Mouse (Mus musculus) left cerebral cortex, adult 18-20 months (tissue): ENCODE measurements around the gene Cript. TPM values are rescaled to one million over a fixed set of nuclear protein-coding genes. Genes with fewer than 3 reads are reported as not detected.
"Not testable (repeated sequence)": the region's sequence is repeated elsewhere in the genome, so short reads cannot be mapped to it uniquely, and the experiment has no call there.

ENCODE experiments used
- DNase-seq, 2 experiments: peaks; one replicate each; pipeline ENCODE4 v3.0.0; 2021 to 2022; ENCODE audit warnings: low spot score in 2 of 2, mixed read lengths in 1 of 2
- total RNA-seq, 2 experiments: library from RNA; stranded (reverse); gene quantifications; 2 replicates each; pipeline ENCODE4 v1.2.3; 2021

Gene Cript
- total RNA-seq, 2 experiments from 2014 or later: 57.7 to 68.4 TPM

DNA sequence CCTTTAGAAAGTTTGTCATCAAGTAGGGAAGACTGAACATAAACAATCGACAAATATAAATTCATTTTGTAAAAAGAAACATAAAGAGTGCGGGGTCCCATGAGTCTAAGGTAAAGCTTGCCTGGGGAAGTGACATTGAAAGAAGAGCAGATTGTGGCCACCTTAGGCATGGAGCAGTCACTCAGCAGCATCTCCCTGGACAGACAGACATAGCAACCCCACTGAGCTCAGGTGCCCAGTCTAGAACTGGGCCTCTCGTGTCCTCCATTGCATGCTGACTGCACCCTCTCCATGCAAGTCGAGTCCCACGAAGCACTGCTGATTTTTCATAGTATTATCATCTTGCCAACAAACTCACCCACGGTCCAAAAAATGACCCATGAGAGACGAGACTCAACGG, 19.4 kb downstream of the Cript start:
- no peak for DNase-seq

DNA sequence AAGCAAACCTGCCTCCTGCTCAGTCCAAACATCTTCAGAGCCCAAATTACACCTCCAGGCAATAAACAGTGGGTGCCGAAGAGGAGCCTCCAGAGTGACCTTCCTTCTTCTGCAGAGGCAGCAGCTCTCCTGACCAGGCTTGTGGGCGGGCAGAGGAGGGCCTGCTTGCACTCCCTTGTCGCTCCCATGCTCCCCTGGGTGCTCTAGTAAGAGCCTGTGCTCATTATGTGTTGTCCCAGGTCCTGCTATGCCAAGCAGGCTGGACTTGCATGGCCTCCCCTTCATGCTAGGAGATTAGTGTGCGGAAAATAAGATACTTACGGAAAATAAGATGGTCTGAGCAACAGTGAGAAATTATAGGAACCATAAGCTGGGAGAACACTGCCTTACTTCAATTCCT, 24.3 kb downstream of the Cript start:
- no peak for DNase-seq

DNA sequence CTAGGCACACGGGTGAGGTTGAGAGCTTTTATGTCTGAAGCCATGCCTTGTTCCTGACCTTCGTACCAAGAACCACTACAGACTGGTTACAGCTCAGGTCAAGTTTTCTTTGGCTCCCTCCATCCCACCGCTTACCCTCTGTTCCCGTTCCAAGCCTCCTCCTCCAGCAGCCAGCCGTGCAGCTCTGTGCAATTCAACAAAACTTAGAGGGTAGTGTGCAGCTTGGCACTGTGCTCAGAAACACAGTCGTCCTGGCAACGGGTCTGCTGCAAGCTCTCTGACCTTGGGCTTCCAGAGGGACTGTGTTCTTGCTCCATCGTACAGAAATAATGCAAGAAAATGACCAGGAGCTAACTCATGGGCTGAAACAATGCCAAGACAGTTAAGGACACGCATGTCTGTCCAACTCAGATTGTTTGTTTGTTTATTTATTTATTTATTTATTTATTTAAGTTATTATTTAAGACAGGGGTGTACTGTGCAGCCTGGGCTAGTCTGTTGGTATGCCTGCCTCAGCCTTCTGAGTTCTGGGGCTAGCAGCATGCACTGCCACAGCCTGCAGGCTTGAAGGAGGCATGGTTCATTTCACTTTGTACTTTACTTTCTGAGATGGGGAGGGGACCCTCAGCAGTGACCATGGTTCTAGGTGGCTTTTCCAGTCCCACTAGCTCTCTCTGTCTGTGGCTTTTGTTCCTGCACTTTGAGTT, 25.3 kb downstream of the Cript start:
- peak in 1 of 2 experiments; percentile 29 for DNase-seq

DNA sequence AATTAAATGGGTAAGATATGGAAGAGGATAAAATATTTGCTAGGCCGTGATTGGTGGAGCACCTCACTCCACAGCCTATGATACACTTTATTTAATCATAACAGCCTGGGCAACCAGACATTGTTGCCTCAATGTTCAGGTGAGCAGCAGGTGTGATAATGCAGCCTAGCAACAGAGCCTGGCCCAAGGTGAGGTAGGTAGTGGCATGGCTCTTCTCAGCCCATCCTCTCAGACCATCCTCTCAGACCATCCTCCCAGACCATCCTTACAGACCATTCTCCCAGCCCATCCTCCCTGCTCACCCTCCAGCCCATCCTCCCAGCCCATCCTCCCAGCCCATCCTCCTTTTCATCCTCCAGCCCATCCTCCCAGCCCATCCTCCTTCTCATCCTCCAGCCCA, 26.3 kb downstream of the Cript start:
- no peak for DNase-seq

DNA sequence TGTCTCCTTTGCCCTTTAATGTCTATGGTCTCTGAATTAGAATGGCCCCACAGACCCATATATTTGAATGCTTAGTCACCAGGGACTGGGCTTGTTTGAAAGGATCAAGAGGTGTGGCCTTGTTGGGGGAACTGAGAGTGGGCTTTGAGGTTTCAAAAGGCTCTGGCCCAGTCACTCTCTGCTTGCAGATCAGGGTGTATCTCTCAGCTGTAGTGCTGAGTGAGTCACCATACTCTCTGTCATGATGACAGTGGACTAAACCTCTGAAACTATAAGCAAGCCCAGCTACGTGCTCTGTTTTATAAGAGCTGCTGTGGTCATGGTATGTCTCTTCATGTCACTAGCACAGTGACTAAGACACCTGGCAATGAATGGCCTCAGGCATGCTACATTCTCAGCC, 27.1 kb downstream of the Cript start:
- DNase-seq: no peak

GRCm38 (mm10) chr17:87053921-87054320, 28.6 kb downstream of the Cript start:
- no peak for DNase-seq

- peak in 1 of 2 experiments; percentile 44 for DNase-seq
Observed at GRCm38 (mm10) chr17:87055051-87055459, 29.7 kb downstream of the Cript start.

GRCm38 (mm10) chr17:87055663-87056062, 30.3 kb downstream of the Cript start:
- no peak for DNase-seq

- DNase-seq: no peak
Observed at GRCm38 (mm10) chr17:87056761-87057160, 31.4 kb downstream of the Cript start.

DNA sequence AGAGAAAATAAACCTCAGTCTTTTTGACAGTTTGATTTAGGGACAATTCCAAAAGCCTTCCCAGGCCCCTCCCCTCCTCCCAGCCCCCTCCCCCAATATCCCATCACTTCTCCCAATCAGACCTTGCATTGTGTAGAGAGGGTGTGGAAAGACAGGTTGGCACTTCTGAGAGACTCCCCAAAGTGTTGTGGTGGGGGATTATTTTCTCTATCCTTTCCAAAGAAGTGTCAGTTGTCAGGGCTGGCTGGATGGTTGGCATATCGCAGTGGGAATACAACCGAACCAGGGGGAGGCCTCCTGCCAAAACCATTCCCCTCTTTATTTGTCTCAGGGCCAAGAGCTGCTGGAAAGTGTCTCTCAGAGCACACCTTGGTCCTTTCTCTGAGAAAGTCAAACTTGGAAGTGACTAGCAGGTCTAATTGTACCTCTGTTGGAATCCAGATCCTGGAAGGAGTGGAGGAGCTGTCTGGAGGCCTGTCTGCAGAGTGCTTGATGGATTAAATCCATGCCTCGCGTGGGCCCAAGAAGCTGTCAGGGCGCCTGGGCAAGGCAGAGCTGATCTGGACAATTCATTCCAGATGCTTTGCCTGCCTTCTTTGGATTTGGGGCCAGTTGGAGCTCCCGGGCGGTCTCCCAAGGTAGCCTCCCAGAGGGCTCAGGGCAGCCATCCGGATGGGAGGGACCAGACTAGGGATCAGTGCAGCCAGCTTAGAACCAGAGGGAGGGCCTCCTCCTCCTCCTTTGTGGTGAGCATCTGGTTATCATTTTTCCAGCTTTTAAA, 32.3 kb downstream of the Cript start:
- no peak for DNase-seq

DNA sequence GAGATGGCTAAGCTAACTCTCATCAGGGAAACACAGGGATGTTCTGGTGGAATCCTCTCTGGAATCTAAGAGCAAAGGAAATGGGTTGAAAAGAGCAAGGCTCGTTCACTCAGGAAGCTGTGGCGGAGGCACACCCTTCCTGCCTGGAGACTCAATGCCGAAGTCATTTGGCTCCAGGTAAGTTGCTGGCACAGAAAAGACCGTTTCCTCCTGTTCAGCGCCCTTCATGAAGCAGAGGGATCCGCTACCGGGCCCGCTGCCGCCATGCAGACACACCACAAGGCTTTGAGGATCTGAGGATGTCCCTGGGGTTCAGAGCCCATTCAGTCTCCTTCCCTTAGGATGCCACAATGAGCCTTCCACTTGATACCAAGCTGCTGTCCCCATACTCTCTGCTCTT, 37.3 kb downstream of the Cript start:
- DNase-seq: no peak

DNA sequence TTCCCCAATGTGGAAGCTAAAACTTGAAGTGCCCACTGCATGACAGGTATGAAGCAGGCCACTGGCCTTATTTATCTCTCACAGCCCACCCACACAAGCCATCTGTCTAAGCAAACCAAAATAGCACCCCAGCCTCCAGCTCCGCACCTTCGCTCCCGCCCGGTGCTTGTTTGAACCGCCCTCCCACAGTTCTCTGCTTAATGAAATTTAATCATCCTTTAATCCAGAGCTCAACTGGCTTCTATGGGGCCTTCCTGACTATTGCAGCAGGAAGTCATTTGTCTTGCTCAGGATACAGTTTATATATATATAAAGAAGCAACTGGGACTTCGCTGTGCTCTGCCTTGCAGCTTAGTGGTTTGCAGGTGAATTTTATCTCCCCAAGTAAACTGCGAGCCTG, 38.1 kb downstream of the Cript start:
- DNase-seq: no peak

- DNase-seq: no peak
Observed at GRCm38 (mm10) chr17:87063969-87064368, 38.6 kb downstream of the Cript start.

DNA sequence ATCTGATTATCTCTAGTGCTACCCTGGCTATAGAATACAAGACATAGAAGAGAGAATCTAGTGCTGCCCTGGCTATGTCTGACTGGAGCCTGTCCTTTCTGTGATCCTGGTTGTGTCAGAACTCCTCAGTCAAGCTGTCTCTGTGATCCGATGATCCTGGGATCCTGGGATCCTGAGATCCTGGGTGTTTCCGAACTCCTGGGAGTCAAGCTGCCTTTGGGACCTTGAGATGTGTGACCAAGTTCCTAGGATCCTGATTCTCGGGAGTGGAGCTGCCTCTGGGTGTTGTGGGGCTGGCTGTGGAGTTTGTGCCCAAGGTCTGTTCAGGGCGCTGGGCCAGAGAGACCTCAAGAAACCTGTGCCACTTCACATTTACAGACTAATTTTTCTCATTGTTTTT, 43.6 kb downstream of the Cript start:
- DNase-seq: no peak

DNA sequence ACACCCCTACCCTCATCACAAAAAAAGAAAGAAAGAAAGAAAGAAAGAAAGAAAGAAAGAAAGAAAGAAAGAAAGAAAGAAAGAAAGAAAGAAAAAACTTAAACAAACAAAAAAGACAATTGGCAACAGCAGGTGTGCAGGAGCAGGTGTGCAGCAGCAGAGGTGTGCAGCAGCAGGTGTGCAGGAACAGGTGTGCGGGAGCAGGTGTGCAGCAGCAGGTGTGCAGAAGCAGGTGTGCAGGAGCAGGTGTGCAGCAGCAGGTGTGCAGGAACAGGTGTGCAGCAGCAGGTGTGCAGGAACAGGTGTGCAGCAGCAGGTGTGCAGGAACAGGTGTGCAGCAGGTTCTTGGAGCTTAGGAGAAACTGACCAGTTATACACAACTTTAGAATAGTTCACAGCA, 46.8 kb downstream of the Cript start:
- not testable (repeated sequence) for DNase-seq

DNA sequence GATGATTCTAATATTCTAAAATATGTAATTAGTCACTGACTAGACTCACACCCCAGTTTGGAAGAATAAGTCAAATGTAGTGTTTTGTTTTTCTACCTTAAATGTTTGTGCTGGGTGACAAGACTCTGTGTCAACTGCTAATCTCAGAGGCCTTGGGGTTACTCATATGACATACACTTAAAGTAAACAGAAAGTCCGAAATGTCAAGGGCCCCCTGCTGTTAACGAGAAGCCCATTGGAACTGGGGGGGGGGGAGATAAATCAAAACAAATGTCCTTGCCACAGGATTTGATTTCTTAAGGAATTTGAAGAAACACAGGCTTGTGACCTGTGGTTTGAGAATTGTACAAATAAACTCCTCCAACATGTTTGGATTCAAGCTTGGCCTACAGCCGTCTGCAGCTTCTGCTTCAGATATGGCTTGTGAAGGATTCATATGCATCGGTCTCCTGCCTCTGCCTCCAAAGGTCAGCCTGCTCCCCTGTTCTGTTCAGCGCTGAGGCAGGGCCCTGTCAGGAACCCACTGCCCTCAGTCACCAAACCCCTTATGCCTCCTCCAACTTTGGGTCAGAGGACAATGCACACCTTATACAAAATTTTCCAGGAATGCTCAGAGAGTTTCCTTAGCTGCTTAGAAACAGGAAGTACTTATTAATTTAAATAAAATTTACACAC, 47.6 kb downstream of the Cript start:
- DNase-seq: no peak

DNA sequence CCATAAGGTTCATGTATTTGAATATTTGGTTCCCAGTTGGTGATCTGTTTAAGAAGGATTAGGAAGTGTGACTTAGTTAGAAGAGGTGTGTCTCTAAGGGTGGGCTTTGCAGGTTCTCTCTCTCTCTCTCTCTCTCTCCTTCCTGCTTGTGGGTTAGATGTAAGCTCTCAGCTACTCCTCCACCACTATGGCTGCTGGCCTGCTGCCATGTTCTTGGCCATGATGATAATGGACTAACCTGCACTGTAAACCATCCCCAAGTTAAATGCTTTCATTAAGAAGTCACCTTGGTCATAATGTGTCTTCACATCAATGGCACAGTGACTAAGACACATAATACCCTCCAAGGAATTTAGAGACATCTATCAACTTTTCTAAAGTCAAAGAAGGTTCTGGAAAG, 48.1 kb downstream of the Cript start:
- DNase-seq: no peak

GRCm38 (mm10) chr17:87078217-87078616, 52.9 kb downstream of the Cript start:
- DNase-seq: not testable (repeated sequence)

DNA sequence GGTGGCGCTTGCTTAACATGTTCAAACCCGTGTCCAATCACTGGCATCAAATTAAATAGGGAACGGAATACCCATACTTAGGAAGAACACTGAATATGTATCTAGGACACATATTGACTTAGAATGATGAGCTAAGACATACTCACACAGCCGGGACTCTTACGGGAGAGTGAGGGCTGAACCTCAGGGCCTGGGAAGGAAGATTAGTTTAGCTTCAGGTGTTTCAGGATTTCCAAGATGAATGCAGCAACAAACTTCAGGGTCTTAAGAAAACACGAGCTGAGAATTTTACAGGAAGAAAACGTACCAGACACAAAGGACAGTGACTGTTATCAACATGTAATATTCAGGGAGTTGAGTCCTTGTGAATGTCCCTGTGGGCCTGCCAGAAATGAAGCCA, 55.4 kb downstream of the Cript start:
- DNase-seq: no peak

DNA sequence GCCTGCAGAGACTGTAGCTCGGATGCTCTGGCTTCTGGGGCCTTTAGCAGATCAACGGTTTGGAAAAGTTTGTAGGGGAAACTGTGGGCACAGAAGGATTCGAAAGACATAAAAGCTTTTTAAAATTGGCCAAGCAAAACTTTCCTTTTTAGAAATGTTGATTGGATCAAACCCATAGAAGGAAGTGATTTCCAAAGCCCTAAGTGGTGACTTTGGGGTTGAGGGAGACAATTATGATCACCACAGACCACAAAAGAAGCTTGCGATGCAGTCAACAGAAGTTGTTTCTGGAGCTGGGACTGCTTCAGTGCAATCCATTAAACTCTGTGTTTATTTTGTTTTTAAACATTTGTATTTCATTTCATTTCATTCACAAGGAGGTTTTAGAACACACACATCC, 57.2 kb downstream of the Cript start:
- no peak for DNase-seq

GRCm38 (mm10) chr17:87083671-87084070, 58.3 kb downstream of the Cript start:
- DNase-seq: no peak
